Mouse (Mus musculus): ENCODE measurements around the gene Zfp553. TPM values are rescaled to one million over a fixed set of nuclear protein-coding genes. Genes with fewer than 3 reads are reported as not detected.
"Not testable (repeated sequence)": the region's sequence is repeated elsewhere in the genome, so short reads cannot be mapped to it uniquely, and the experiment has no call there.

Gene Zfp553
- polyA plus RNA-seq, 1 experiment, result 16.6 TPM

- peaks cover 16% of the 10 kb centered on the region for H3K4me1 ChIP-seq (ENCODE audit: control insufficient read depth, insufficient read depth, low read length)
- TF ChIP-seq POLR2A (IDR thresholded peaks at IDR 0.05; ENCODE audit: borderline replicate concordance, insufficient read depth, low read length) (peak; percentile 58), CTCF (IDR thresholded peaks at IDR 0.05; ENCODE audit: borderline replicate concordance, insufficient read depth, low read depth, low read length) (no peak)
- WGBS, result under 1% methylated on average over 51 of the region's 56 CpGs
- peak within 1 kb of the TSS; percentile 76 for H3K27ac ChIP-seq (ENCODE audit: insufficient read depth, low read length)
- H3K27me3 ChIP-seq (ENCODE audit: control insufficient read depth, insufficient read depth, low read length), result no peaks in the 10 kb centered on the region
- peak; percentile 93 to 96 for DNase-seq
- peak within 1 kb of the TSS; percentile 73 for H3K4me3 ChIP-seq (replicated peaks; ENCODE audit: insufficient read depth, low read depth, low read length)
Observed at GRCm38 (mm10) chr7:127243870-127244657, 11.2 kb downstream of the Zfp553 start, which contains the start of gene Zfp771. Zfp771 (plus strand) TSS chr7:127244274.

- TF ChIP-seq POLR2A (IDR thresholded peaks at IDR 0.05; ENCODE audit: borderline replicate concordance, insufficient read depth, low read length) (no peak), CTCF (IDR thresholded peaks at IDR 0.05; ENCODE audit: borderline replicate concordance, insufficient read depth, low read depth, low read length) (no peak)
- Histone ChIP-seq H3K4me3 (replicated peaks; ENCODE audit: insufficient read depth, low read depth, low read length) (peak overlapping the region; percentile 73), H3K27me3 (ENCODE audit: control insufficient read depth, insufficient read depth, low read length) (no peaks in the 10 kb centered on the region), H3K27ac (ENCODE audit: insufficient read depth, low read length) (peak overlapping the region; percentile 75), H3K4me1 (ENCODE audit: control insufficient read depth, insufficient read depth, low read length) (peaks cover 16% of the 10 kb centered on the region)
- DNase-seq, result peak in 1 of 2 experiments; percentile 40
- 3% methylated on average over 31 of the region's 33 CpGs for WGBS
Observed at GRCm38 (mm10) chr7:127244658-127245510, 12.0 kb downstream of the Zfp553 start.

- WGBS, result 90% methylated on average over 8 of the region's 8 CpGs
- not testable (repeated sequence) for H3K27ac ChIP-seq (ENCODE audit: insufficient read depth, low read length); H3K27me3 ChIP-seq (ENCODE audit: control insufficient read depth, insufficient read depth, low read length); H3K4me1 ChIP-seq (ENCODE audit: control insufficient read depth, insufficient read depth, low read length); H3K4me3 ChIP-seq (replicated peaks; ENCODE audit: insufficient read depth, low read depth, low read length); DNase-seq
Observed at GRCm38 (mm10) chr7:127250511-127250910, 17.6 kb downstream of the Zfp553 start.

- no peak overlapping the region for H3K4me3 ChIP-seq (replicated peaks; ENCODE audit: insufficient read depth, low read depth, low read length)
- 91% methylated on average over 2 of the region's 2 CpGs for WGBS
- TF ChIP-seq CTCF (IDR thresholded peaks at IDR 0.05; ENCODE audit: borderline replicate concordance, insufficient read depth, low read depth, low read length) (peak; percentile 16; the same call in 1 of the 2 replicates), POLR2A (IDR thresholded peaks at IDR 0.05; ENCODE audit: borderline replicate concordance, insufficient read depth, low read length) (no peak)
- H3K4me1 ChIP-seq (ENCODE audit: control insufficient read depth, insufficient read depth, low read length), result no peaks in the 10 kb centered on the region; the same call in 1 of the 2 replicates
- H3K27me3 ChIP-seq (ENCODE audit: control insufficient read depth, insufficient read depth, low read length), result no peaks in the 10 kb centered on the region
- DNase-seq, result peak in 1 of 2 experiments; percentile 27
- H3K27ac ChIP-seq (ENCODE audit: insufficient read depth, low read length), result no peak overlapping the region
Observed at GRCm38 (mm10) chr7:127252414-127252813, 19.6 kb downstream of the Zfp553 start.

- TF ChIP-seq POLR2A (IDR thresholded peaks at IDR 0.05; ENCODE audit: borderline replicate concordance, insufficient read depth, low read length), result no peak
- no peak for TF ChIP-seq CTCF (IDR thresholded peaks at IDR 0.05; ENCODE audit: borderline replicate concordance, insufficient read depth, low read depth, low read length)
- Histone ChIP-seq H3K4me1 (ENCODE audit: control insufficient read depth, insufficient read depth, low read length) (no peaks in the 10 kb centered on the region; the same call in 1 of the 2 replicates), H3K4me3 (replicated peaks; ENCODE audit: insufficient read depth, low read depth, low read length) (peak overlapping the region; percentile 72), H3K27me3 (ENCODE audit: control insufficient read depth, insufficient read depth, low read length) (no peaks in the 10 kb centered on the region), H3K27ac (ENCODE audit: insufficient read depth, low read length) (peak overlapping the region; percentile 88)
- 41% methylated on average over 6 of the region's 6 CpGs for WGBS
- no peak for DNase-seq
Observed at GRCm38 (mm10) chr7:127253341-127253740, 20.5 kb downstream of the Zfp553 start.

- H3K27me3 ChIP-seq (ENCODE audit: control insufficient read depth, insufficient read depth, low read length), result no peaks in the 10 kb centered on the region
- H3K4me3 ChIP-seq (replicated peaks; ENCODE audit: insufficient read depth, low read depth, low read length), result peak overlapping the region; percentile 72
- H3K4me1 ChIP-seq (ENCODE audit: control insufficient read depth, insufficient read depth, low read length), result no peaks in the 10 kb centered on the region; the same call in 1 of the 2 replicates
- peak; percentile 97 for DNase-seq
- peak overlapping the region; percentile 88 for H3K27ac ChIP-seq (ENCODE audit: insufficient read depth, low read length)
- under 1% methylated on average over 133 of the region's 136 CpGs for WGBS
- TF ChIP-seq POLR2A (IDR thresholded peaks at IDR 0.05; ENCODE audit: borderline replicate concordance, insufficient read depth, low read length) (peak; percentile 77), CTCF (IDR thresholded peaks at IDR 0.05; ENCODE audit: borderline replicate concordance, insufficient read depth, low read depth, low read length) (no peak)
Observed at GRCm38 (mm10) chr7:127253821-127254769, 21.2 kb downstream of the Zfp553 start.

- TF ChIP-seq CTCF (IDR thresholded peaks at IDR 0.05; ENCODE audit: borderline replicate concordance, insufficient read depth, low read depth, low read length), result no peak
- TF ChIP-seq POLR2A (IDR thresholded peaks at IDR 0.05; ENCODE audit: borderline replicate concordance, insufficient read depth, low read length), result no peak
- no peak for DNase-seq
- H3K27ac ChIP-seq (ENCODE audit: insufficient read depth, low read length), result peak overlapping the region; percentile 81
- peak overlapping the region; percentile 62 for H3K4me3 ChIP-seq (replicated peaks; ENCODE audit: insufficient read depth, low read depth, low read length)
- H3K27me3 ChIP-seq (ENCODE audit: control insufficient read depth, insufficient read depth, low read length), result no peaks in the 10 kb centered on the region
- 25% methylated on average over 4 of the region's 4 CpGs for WGBS
- H3K4me1 ChIP-seq (ENCODE audit: control insufficient read depth, insufficient read depth, low read length), result no peaks in the 10 kb centered on the region; the same call in 1 of the 2 replicates
Observed at GRCm38 (mm10) chr7:127255008-127255407, 22.1 kb downstream of the Zfp553 start.
